Mouse (Mus musculus): ENCODE measurements around the gene Nkd1.

- TF ChIP-seq POLR2A (IDR thresholded peaks at IDR 0.05; ENCODE audit: borderline replicate concordance, insufficient read depth, low read length) (no peak), CTCF (IDR thresholded peaks at IDR 0.05; ENCODE audit: borderline replicate concordance, insufficient read depth, low read depth, low read length) (no peak)
These were observed 78.3 kb downstream of the Nkd1 start for GRCm38 (mm10) chr8:88599491-88599890.
